Mouse (Mus musculus): ENCODE measurements around the gene Il2ra.

DNA sequence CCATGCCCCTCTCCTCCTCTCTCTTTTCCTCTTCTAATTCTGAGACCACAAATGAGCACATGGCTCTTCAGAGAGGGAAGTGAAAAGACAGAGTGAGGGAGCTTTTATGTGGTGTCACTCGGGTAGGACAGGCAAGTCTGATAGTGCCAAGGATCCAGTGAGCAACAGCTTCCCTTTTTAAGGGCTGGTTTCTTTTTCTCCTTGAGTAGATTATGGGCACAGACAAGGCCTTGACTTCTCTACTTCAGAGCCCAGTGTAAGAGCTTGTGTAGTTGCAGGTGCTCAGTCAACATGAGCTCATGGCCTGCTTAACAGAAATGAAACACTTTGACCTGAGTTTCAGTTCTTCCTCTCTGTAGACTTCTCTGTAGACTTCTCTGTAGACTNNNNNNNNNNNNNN, 5.5 kb upstream of the Il2ra start:
- no peak for TF ChIP-seq CTCF (IDR thresholded peaks at IDR 0.05; ENCODE audit: low read depth)
- no peak for TF ChIP-seq EP300 (IDR thresholded peaks at IDR 0.05; ENCODE audit: low read depth)
